Mouse (Mus musculus) forebrain, postnatal 0 days (tissue): ENCODE data around the gene Hinfp. TPM values are rescaled to one million over a fixed set of nuclear protein-coding genes. Genes with fewer than 3 reads are reported as not detected.

Experiments
- ATAC-seq: fragments of 200-750 bp; cut with Nextera tagmentation; 2 replicates; pipeline ENCODE4 v1.8.0; 2017; ENCODE audit warnings: mild to moderate bottlenecking, moderate library complexity
- DNase-seq: peaks from one replicate; pipeline ENCODE4 v3.0.0-alpha.2; 2015
- H3K27ac ChIP-seq: fragments of 300-500 bp; sonication (generic); 2 replicates; pipeline ENCODE4 v1.5.1; 2014; ENCODE audit warnings: low read depth, mild to moderate bottlenecking, antibody characterized with exemption, low read length, moderate library complexity, mixed read lengths
- H3K27me3 ChIP-seq: fragments of 300-500 bp; sonication (generic); 2 replicates; pipeline ENCODE4 v1.6.1; 2014; ENCODE audit warnings: mild to moderate bottlenecking, low read length, mixed read lengths; ENCODE audit not compliant: insufficient read depth
- H3K36me3 ChIP-seq: fragments of 300-500 bp; sonication (generic); 2 replicates; pipeline ENCODE4 v1.6.1; 2014; ENCODE audit warnings: mild to moderate bottlenecking, moderate library complexity; ENCODE audit not compliant: insufficient read depth
- H3K4me1 ChIP-seq: fragments of 300-500 bp; sonication (generic); 2 replicates; pipeline ENCODE4 v1.6.1; 2014; ENCODE audit warnings: antibody characterized with exemption; ENCODE audit not compliant: insufficient read depth
- H3K4me2 ChIP-seq: fragments of 300-500 bp; sonication (generic); 2 replicates; pipeline ENCODE4 v1.6.1; 2014; ENCODE audit warnings: low read depth, mild to moderate bottlenecking, moderate library complexity
- H3K4me3 ChIP-seq: fragments of 300-500 bp; sonication (generic); 2 replicates; pipeline ENCODE4 v1.5.1; 2014; ENCODE audit warnings: low read depth, low read length, mixed read lengths
- H3K9ac ChIP-seq: fragments of 300-500 bp; sonication (generic); 2 replicates; pipeline ENCODE4 v1.6.1; 2014; ENCODE audit warnings: mild to moderate bottlenecking
- H3K9me3 ChIP-seq: fragments of 300-500 bp; sonication (generic); 2 replicates; pipeline ENCODE4 v1.6.1; 2016; ENCODE audit warnings: low read length
- CTCF ChIP-seq: sonication (generic); IDR thresholded peaks from 2 replicates; pipeline ENCODE4 v1.5.1; 2016; ENCODE audit warnings: antibody characterized with exemption, control low read depth, low read depth
- WGBS: fragments of 180-500 bp; shearing (Covaris S2); extraction: QIAGEN DNeasy Blood & Tissue Kit; methylation state at CpG from one replicate; pipeline ENCODE4 v1.1.7; 2014; 5-methylcytosine and 5-hydroxymethylcytosine counted together
- polyA plus RNA-seq: library from polyadenylated mRNA; unstranded; fragments of >200 nt; fragmentation: Nextera tagmentation; extraction: Ambion mirVana; gene quantifications from 2 replicates; pipeline ENCODE4 v1.2.1, GENCODE M21; 2015
- total RNA-seq: library from RNA; depleted of rRNA; stranded (reverse); fragments of >200 nt; gene quantifications from 2 replicates; pipeline ENCODE4 v1.2.3, GENCODE M21; 2014

Gene Hinfp
- total and polyA plus RNA-seq, 2 experiments from 2014 or later: 14.2 to 29.5 TPM

DNA sequence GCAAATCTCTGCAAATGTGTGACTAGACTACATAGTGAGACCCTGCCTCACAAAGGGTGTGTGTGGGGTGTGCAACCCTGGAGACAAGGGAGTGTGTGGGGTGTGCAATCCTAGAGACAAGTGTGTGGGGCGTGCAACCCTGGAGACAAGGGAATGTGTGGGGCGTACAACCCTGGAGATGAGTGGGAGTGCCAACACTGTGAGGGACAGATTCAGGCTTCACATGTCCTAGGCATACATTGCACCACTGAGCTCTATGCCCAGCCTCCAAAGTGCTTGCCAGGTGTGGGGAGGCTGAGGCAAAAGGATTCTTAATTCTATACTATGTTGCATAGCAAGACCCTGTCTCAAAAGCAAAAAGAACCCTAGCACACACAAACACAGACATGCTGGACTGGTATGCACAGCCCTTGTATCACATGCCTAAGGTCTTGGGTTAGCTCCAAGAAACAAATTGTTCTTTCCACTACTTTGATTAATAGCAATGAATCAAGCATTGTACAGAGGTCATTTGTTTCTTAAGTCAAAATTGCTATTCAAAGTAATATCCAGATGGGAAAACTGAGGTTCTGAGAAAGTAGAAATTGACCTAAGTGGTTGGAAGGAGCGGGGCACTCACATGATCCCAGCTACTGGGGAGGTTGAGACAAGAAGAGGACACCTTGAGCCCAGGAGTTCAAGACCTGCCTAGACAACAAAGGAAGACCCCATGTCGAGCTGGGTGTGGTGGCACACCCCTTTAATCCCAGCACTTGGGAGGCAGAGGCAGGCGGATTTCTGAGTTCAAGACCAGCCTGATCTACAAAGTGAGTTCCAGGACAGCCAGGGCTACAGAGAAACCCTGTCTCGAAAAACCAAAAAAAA lies 40.3 kb upstream of the Hinfp start:
- TF ChIP-seq CTCF: no peak
- no peak for DNase-seq
- H3K27ac ChIP-seq: no peak overlapping the region
- ATAC-seq: no peak
- no peak overlapping the region for H3K9ac ChIP-seq
- 94% methylated on average over 6 of the region's 6 CpGs for WGBS
- no peaks in the 10 kb centered on the region for H3K9me3 ChIP-seq
- H3K4me2 ChIP-seq: no peak overlapping the region
- H3K27me3 ChIP-seq: no peaks in the 10 kb centered on the region
- H3K4me1 ChIP-seq: peaks cover 3% of the 10 kb centered on the region; the same call in 1 of the 2 replicates
- H3K4me3 ChIP-seq: no peak overlapping the region
- H3K36me3 ChIP-seq: peaks cover 30% of the 10 kb centered on the region

DNA sequence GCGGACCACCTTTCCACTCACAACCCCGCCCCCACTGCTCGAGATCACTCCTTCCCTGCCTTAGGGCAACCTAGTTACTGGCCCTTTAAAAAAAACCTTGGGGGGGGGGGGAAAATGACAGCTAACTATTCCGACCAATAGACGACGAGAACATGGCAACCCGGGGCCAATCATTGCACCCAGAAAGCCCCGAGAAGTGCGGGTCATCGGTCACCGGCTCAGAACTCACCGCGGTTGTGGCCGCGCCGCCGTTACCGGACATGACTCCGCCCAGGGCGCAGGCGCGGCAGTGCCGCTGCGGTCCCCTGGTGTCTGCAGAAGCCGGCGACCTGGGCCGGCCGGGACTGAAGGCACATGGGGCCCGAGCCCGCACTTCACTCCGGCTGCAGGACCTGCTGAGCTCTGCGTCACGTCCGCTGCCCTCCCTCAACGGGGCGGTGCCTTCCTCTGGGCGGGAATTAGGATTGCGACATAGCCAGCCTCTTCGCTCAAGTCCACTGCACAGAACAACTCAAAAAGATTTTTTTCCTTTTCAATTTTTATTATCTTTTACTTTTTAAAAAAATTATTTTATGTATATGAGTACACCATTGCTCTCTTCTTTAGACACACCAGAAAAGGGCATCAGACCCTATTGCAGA lies 38.4 kb upstream of the Hinfp start, which contains the start of gene Hmbs:
TSS of gene Hmbs (minus strand) at position 448 of the 641 bp plus-strand sequence.
- Histone ChIP-seq H3K4me3 (peak within 1 kb of the TSS; percentile 80), H3K4me1 (peaks cover 3% of the 10 kb centered on the region; the same call in 1 of the 2 replicates), H3K27me3 (no peaks in the 10 kb centered on the region), H3K4me2 (peak within 1 kb of the TSS; percentile 65), H3K9me3 (no peaks in the 10 kb centered on the region), H3K36me3 (peaks cover 22% of the 10 kb centered on the region), H3K9ac (peak within 1 kb of the TSS; percentile 79), H3K27ac (peak within 1 kb of the TSS; percentile 91)
- ATAC-seq (peak; percentile 98), DNase-seq (peak; percentile 92)
- no peak for TF ChIP-seq CTCF
- under 1% methylated on average over 39 of the region's 39 CpGs for WGBS

DNA sequence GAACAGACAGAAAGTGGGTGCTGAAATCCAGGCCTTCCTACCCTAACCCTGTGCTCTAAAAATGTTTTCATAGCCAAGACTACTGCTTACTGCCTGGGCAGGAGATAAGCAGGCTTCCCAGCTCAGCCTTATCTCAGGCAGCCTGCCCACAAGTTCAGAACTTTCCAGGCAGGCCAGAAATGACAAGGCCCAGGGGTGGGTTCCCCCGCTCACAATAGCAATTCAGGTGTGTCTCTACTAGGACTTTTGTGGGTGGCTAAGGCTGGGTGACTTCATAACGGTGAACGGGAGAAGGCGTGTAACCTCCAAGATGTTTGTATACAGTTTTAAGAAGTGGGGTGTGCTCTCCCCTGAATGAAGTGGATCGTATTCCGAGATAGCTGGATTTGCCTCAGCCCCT lies 37.8 kb upstream of the Hinfp start:
- Histone ChIP-seq H3K36me3 (peaks cover 16% of the 10 kb centered on the region), H3K27me3 (no peaks in the 10 kb centered on the region), H3K4me1 (peaks cover 3% of the 10 kb centered on the region; the same call in 1 of the 2 replicates), H3K9me3 (no peaks in the 10 kb centered on the region), H3K4me3 (peak overlapping the region; percentile 80), H3K27ac (peak overlapping the region; percentile 91; the same call in 1 of the 2 replicates), H3K4me2 (peak overlapping the region; percentile 65), H3K9ac (peak overlapping the region; percentile 79)
- WGBS: 9% methylated on average over 6 of the region's 6 CpGs
- DNase-seq: no peak
- no peak for TF ChIP-seq CTCF
- ATAC-seq: no peak

- Histone ChIP-seq H3K9me3 (no peaks in the 10 kb centered on the region), H3K27me3 (no peaks in the 10 kb centered on the region), H3K4me3 (no peak overlapping the region), H3K27ac (no peak overlapping the region), H3K9ac (no peak overlapping the region), H3K36me3 (peaks cover 9% of the 10 kb centered on the region), H3K4me2 (0 out of 2 replicates have a peak overlapping the region, but pooled peaks have one; percentile 65), H3K4me1 (peaks cover 3% of the 10 kb centered on the region; the same call in 1 of the 2 replicates)
- 78% methylated on average over 1 of the region's 1 CpGs for WGBS
- DNase-seq (no peak), ATAC-seq (no peak)
- no peak for TF ChIP-seq CTCF
Observed at GRCm38 (mm10) chr9:44342605-44343004, 37.1 kb upstream of the Hinfp start.

DNA sequence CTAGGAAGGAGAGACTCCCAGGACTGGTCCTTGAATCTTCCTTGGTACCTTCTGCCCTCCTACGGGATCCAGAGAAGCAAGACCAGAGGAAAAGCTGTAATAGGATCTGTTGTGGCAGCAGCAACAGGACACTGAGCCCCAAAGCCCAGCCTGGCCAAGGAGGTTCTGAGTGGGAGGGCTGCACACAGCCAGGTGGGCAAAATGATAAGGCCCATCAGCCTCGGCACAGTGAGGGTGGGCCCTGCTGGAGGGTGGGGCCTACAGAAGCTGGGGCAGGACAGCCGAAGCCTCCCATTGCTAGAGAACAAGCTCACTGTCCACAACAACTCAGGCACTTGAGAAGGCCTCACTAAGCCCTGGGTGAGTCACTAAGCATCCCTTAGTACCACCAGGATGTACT lies 36.7 kb upstream of the Hinfp start:
- H3K9me3 ChIP-seq: no peaks in the 10 kb centered on the region
- DNase-seq (no peak), ATAC-seq (no peak)
- H3K36me3 ChIP-seq: peaks cover 5% of the 10 kb centered on the region; the same call in 1 of the 2 replicates
- no peak for TF ChIP-seq CTCF
- H3K4me1 ChIP-seq: peaks cover 3% of the 10 kb centered on the region; the same call in 1 of the 2 replicates
- H3K27me3 ChIP-seq: no peaks in the 10 kb centered on the region
- WGBS: 79% methylated on average over 3 of the region's 3 CpGs
- H3K4me2 ChIP-seq: no peak overlapping the region
- H3K9ac ChIP-seq: no peak overlapping the region
- no peak overlapping the region for H3K4me3 ChIP-seq
- H3K27ac ChIP-seq: no peak overlapping the region

DNA sequence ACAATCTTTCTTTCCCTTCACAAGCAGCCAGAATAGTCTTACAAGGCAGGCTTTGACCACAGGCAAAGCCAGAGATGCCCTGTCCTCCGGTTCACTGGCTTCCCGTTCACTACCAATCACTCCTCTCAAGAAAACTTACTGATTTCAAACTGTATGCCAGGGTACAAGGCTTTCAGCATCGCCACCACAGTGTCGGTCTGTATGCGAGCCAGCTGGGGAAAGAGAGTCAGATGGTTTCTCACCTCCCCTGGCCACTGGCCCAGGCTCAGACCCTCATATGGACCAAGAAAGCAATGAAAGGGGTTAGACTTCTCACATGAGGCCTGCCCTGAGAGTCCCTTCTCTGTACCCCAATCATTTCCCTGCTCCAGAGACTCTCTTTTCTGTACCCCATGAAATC lies 36.0 kb upstream of the Hinfp start:
- H3K9me3 ChIP-seq: no peaks in the 10 kb centered on the region
- WGBS: 91% methylated on average over 5 of the region's 5 CpGs
- H3K4me3 ChIP-seq: no peak overlapping the region
- no peak for TF ChIP-seq CTCF
- peaks cover 9% of the 10 kb centered on the region for H3K4me1 ChIP-seq
- H3K36me3 ChIP-seq: 0 out of 2 replicates have a peak, but pooled peaks cover 3% of the 10 kb centered on the region
- H3K9ac ChIP-seq: no peak overlapping the region
- no peaks in the 10 kb centered on the region for H3K27me3 ChIP-seq
- DNase-seq (no peak), ATAC-seq (no peak)
- H3K4me2 ChIP-seq: no peak overlapping the region
- H3K27ac ChIP-seq: no peak overlapping the region

- no peak overlapping the region for H3K4me3 ChIP-seq
- no peak overlapping the region for H3K27ac ChIP-seq
- H3K9ac ChIP-seq: no peak overlapping the region
- no peaks in the 10 kb centered on the region for H3K27me3 ChIP-seq
- no peaks in the 10 kb centered on the region for H3K9me3 ChIP-seq
- H3K4me1 ChIP-seq: peaks cover 9% of the 10 kb centered on the region
- DNase-seq (no peak), ATAC-seq (no peak)
- no peak overlapping the region for H3K4me2 ChIP-seq
- TF ChIP-seq CTCF: peak; percentile 27
- WGBS: 72% methylated on average over 5 of the region's 5 CpGs
- H3K36me3 ChIP-seq: peaks cover 5% of the 10 kb centered on the region
Observed at GRCm38 (mm10) chr9:44338574-44338973, 33.1 kb upstream of the Hinfp start.
